Mouse (Mus musculus) CD4-positive, CD25-positive, alpha-beta regulatory T cell, adult 2 months (primary cell): ENCODE measurements around the gene Itsn1.

ENCODE experiments used
- DNase-seq: peaks from one replicate; pipeline ENCODE4 v3.0.0-alpha.2; 2012; ENCODE audit warnings: low read depth, low spot score

The Itsn1 gene

DNA sequence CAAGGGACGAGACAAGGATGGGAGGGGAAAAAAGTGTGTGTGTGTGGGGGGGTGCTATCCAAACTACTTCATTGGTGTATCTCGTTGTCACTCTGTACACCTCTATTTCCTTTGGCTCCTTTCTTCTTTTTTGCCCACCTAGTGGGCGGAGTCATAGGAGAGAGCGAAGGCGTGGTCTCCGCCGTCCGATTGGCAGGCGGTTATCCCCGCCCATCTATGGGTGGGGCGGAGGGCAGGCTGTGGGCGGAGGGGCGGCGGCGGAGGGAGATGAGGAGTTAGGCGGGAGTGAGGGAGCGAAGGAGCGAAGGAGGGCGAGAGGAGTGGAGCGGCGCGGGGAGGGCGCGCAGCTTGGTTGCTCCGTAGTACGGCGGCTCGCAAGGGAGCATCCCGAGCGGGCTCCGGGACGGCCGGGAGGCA, at the start of gene Itsn1:
Gene Itsn1 (plus strand): TSS at position 216 of the 417 bp plus-strand sequence.
- DNase-seq, result peak; percentile 98

DNA sequence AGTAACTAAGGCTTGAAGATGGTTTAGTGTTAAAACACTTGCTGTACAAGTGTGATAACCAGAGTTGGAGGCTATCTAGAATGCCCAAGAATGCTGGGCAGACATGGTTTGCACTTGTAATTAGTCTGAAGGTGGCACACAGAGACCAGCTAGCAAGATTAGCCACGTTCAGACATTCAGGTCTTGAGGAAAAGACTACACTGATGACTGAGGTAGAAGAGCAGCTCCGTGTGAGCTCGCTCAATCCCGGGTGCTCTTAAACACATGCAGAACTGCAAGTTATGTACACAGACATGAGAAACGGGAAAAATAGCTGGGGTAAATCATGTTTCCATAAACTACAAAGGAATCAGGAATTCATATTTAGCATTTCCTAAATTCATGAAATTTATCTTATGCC, 48.4 kb upstream of the Itsn1 start:
- no peak for DNase-seq

- DNase-seq, result peak; percentile 91
These were observed 43.6 kb upstream of the Itsn1 start for GRCm38 (mm10) chr16:91685526-91685925.

DNA sequence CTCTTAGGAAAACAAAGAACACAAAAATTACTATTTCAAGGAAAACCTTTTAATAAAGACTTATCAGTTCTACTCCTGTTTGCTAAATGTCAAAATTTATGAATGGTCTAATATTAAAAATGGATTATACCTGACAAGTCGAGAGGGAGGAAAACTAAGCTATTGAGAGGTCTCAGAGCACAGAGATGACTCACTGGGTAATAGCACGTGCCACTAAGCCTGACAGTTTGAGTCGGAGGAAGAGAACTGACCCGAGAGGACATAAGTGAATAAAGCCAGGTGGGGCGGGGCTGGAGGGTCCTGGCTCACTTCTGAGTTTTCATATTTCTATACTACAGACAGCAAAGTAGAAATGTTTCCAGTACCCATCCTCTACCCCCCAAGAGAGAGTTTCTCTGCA, 42.7 kb upstream of the Itsn1 start:
- DNase-seq, result no peak

- no peak for DNase-seq
These were observed 41.0 kb upstream of the Itsn1 start for GRCm38 (mm10) chr16:91688023-91688618.

- DNase-seq, result peak; percentile 97
These were observed 40.3 kb upstream of the Itsn1 start, which contains the start of gene Donson for GRCm38 (mm10) chr16:91688619-91689334. Gene Donson, minus strand, starts transcription at chr16:91688770.

GRCm38 (mm10) chr16:91689791-91690190, 39.3 kb upstream of the Itsn1 start:
- peak; percentile 20 for DNase-seq

DNA sequence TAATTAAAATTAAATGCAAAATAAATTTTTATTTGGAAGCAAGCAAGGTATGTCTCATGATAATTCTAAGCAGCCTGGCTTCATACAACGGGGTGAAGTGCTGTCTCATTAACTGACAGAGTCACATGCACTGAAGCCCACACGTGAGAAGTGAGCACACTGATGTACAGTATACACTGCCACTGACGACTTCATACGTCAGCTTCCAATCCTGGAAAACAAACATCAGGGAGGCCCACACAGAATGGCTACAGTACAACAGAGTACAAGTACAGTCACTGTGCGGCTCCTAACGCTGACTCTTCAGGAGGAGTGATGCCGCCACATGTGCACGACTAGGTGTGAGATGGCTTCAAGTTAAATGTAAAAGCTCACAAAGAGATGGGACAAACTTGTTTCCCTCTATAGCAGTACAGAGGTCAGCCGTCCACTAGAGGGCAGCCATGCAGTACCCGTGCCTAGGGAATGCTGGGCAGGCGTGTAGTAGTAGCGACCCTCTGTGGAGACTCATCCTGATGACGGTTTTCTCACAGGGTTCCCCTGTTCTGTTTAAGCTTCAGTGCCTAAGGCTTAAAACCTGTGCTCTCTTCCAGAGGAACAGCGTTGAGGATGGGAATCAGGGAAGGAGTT, 34.5 kb upstream of the Itsn1 start:
- DNase-seq, result peak; percentile 83

DNA sequence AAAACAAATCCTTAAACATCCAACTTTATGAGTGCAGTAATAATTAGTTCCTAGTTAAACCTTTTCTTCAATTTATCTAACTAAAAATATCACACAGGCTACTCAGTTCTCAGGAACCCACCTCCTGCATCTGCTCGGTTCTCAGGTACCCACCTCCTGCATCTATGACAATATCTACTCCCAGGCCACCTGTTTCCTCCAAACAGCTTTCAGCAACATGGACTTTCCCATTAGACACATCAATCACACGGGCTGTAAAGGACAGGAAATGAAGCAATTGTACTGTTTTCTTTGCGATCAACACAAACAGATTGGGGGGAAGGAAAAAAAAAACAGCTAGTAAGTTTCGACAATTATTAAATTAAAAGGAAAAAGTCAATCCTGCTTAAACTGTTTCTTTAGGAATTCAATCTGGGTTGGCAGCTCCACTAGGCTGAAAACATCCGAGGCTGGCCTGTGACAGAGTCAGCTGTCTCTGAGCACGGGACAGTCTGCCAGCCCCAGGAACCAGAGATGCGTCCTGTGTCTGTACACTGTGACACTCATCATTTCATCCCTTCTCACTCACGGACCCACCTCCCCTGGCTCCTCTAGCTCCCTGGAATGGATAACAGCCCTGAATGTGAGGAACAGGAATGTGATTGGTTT, 33.8 kb upstream of the Itsn1 start:
- no peak for DNase-seq

- DNase-seq, result no peak
These were observed 30.1 kb upstream of the Itsn1 start for GRCm38 (mm10) chr16:91698995-91699394.

GRCm38 (mm10) chr16:91701908-91702307, 27.2 kb upstream of the Itsn1 start:
- DNase-seq, result no peak

DNA sequence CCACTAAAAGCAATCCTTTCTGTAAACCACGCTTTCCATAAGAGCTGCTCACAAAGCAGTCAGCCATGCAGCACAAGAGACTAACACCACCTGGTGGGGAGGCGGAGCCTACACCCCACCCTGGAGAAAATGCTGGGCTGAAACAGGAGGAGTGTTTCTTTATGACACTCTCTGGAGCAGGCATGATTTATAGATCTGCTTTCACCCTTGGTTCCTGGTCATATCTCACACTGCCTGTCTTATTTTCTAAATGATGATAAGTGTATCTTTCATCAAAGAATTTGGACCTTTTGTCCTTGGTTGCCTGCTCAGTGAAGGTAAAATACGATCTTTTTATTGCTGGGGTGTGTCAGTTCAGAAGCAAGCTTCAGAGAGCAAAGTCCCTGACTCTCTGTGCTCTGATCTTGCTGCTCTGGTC, 26.3 kb upstream of the Itsn1 start:
- DNase-seq, result no peak

- no peak for DNase-seq
These were observed 24.3 kb upstream of the Itsn1 start for GRCm38 (mm10) chr16:91704603-91705340.

DNA sequence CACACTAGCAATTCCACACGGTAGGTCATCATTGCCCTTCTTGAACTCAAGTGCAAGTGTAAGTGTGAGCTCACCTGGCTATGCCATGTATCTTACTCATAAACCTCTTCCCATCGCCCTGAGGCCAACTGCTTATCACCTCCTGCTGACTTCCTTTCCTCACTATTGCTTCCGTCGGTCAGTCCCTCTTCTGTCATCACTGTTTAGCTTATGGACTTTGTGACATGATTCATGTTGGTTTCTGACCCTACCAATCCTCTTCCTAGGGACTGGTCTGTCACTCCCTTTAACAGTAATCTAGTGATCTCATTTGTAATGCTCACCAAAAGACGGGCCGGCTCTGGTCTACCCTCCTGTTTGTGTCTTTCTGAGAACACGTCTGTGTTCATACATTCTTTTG, 18.8 kb upstream of the Itsn1 start:
- no peak for DNase-seq

GRCm38 (mm10) chr16:91716927-91717349, 12.1 kb upstream of the Itsn1 start:
- DNase-seq, result no peak

DNA sequence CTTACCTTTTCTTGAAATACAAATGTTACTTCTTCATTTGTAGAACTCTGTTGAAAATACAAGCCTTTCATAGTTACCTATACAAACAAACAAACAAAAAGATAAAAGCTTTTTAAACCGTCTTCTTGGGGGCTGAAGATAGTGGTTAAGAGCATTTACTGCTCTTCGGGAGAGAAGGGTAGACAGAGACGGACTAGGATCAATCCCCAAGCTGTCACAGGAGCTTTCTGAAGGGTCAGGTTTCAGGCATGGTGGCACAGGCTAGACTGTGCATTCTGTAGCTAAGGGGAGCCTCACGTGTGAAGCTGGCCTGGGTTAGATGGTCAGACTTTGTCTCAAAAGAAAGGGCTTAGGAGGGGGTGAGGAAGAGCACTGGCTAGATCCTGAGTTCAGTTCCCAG, 11.7 kb upstream of the Itsn1 start:
- no peak for DNase-seq

GRCm38 (mm10) chr16:91724247-91724646, 4.8 kb upstream of the Itsn1 start:
- peak; percentile 75 for DNase-seq

- no peak for DNase-seq
These were observed 1.6 kb upstream of the Itsn1 start for GRCm38 (mm10) chr16:91727433-91727832.

DNA sequence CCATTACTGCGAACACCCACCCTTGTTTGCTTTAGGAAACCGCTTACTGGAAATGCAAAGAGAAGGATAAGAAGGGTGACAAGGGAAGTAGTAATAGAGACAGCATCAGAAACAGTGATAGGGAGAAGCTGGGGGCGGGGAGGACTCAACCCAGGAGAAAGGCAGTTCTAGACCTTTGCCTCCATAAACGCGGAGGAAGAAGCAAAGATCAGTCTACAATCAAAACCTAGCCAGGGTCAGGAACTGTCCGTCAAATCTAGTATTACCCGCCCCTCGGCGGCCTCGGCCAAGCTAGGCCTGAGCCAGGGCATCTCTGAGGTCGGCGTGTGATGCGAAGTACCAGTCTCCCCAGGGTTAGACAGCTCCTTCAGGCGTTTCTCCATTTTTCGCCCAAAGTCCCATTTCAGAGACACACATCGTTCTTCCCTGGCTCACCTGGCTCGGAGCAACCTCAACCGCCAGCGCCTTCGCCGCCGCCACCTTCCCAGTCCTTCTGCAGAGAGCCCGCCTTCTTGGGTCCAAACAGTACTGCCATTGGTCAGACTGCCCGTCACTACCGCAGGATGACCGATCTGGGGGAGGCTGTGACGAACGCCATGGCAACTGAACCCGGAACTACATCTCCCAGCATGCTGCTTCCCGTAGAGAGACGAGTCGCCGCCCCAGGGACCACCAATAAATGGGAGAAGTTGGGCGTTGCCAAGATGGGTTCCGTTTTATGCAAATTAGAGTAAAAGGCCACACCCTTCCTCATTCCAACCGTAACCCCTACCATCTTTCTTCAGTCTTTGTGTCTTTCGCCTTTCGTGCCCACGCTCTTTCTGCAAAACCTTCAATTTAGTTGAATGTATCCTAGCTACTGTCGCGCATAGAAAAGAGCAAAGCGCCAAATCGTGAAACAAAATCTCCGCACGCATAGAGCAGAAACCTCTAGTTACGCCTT, 687 bp upstream of the Itsn1 start, which contains the start of gene Cryzl1:
Gene Cryzl1 (minus strand): TSS at position 853 of the 943 bp plus-strand sequence.
- DNase-seq, result peak; percentile 95

GRCm38 (mm10) chr16:91729821-91730441, 850 bp downstream of the Itsn1 start:
- DNase-seq, result peak; percentile 37
